24 mouse cellular contexts compared by ENCODE assay signal in the genomic region with DNA sequence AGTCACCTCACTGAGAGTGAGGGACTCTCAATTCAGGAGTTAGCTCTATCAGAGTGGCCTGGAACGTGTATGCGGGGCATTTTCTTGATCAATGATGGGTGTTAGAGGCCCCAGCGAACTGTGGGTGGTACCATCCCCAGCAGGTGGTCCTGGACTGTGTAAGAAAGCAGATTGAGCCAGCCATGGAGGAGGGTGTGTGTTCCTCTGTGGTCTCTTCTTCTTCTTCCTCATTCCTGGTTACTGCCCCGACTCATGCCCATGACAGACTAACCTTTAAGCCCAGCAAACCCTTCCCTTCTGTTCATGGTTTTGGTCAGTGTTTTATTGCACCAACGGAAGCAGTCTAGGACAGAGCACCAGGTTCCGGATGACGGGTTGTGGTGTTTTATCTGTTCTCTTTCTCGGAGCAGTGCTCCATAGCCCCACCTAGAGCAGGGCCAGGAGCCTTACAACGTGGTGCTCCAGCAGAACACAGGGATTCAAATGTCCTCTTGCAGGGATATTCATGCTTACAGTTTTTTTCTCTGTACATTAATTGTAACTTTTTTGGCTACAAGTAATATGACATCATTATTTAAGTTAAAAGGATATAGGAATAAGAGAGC. TPM values are rescaled to one million over a fixed set of nuclear protein-coding genes. Genes with fewer than 3 reads are reported as not detected.
A peak's percentile ranks its signal among the peaks of the same experiment; 100 is the strongest.
DNase-seq lines count a peak whose midpoint lies in the region; ATAC-seq and TF ChIP-seq lines count a peak whose summit lies in the region.
"Had no signal": no experiment of that assay in that cellular context is flagged by ENCODE, and none has a peak within 500 bp of the region (broad histone marks: within the 10 kb centered on the region; RNA-seq: fewer than 3 reads in every experiment).

No protein-coding gene starts in this region.

- H3K27me3 ChIP-seq in midbrain, embryonic 13.5 days: no peaks in the 10 kb centered on the region
- H3K27me3 ChIP-seq in midbrain, embryonic 15.5 days (replicated peaks): no peaks in the 10 kb centered on the region
- H3K27me3 ChIP-seq in hindbrain, embryonic 11.5 days (ENCODE audit: control insufficient read depth, insufficient read depth, low read length): no peaks in the 10 kb centered on the region
- H3K27me3 ChIP-seq: embryonic facial prominence, embryonic 15.5 days; hindbrain, embryonic 12.5 days; limb, embryonic 15.5 days had no signal

- 79% methylated on average over 9 of the region's 9 CpGs for WGBS in midbrain, embryonic 13.5 days
- 82% methylated on average over 9 of the region's 9 CpGs for WGBS in midbrain, embryonic 15.5 days
- WGBS in hindbrain, embryonic 11.5 days: 87% methylated on average over 9 of the region's 9 CpGs

- no peaks in the 10 kb centered on the region for H3K4me1 ChIP-seq in midbrain, embryonic 13.5 days (replicated peaks)
- H3K4me1 ChIP-seq in midbrain, embryonic 15.5 days: no peaks in the 10 kb centered on the region
- H3K4me1 ChIP-seq in hindbrain, embryonic 11.5 days (replicated peaks; ENCODE audit: control insufficient read depth, insufficient read depth, low read length): no peaks in the 10 kb centered on the region
- H3K4me1 ChIP-seq: embryonic facial prominence, embryonic 15.5 days; forebrain, embryonic 10.5 days; hindbrain, embryonic 12.5 days; limb, embryonic 15.5 days had no signal

- DNase-seq in layer of hippocampus, adult 2 months (ENCODE audit: low spot score in 2 of 2): no peak
- DNase-seq in layer of hippocampus, postnatal 14 days (ENCODE audit: low spot score in 2 of 2): no peak
- DNase-seq in brain, adult 2 months (ENCODE audit: low read depth, low spot score): peak; percentile 9
- no peak for DNase-seq in hindbrain, embryonic 11.5 days (ENCODE audit: low spot score)
- no peak for DNase-seq in left cerebral cortex, postnatal 25 days (ENCODE audit: low spot score in 2 of 2)
- DNase-seq: adrenal gland, postnatal 14 days; cerebellum, adult 8-10 months; embryo, embryonic 11 days; gastrocnemius, adult 2 months; heart, adult 18-20 months; kidney, postnatal 14 days; midbrain, embryonic 14.5 days; thymus, adult 18-20 months had no signal

- no peak overlapping the region for H3K4me3 ChIP-seq in layer of hippocampus, adult 2 months
- no peak overlapping the region for H3K4me3 ChIP-seq in midbrain, embryonic 13.5 days (replicated peaks)
- no peak overlapping the region for H3K4me3 ChIP-seq in midbrain, embryonic 15.5 days
- H3K4me3 ChIP-seq in hindbrain, embryonic 11.5 days (ENCODE audit: low read depth, low read length): no peak overlapping the region
- H3K4me3 ChIP-seq: embryonic facial prominence, embryonic 15.5 days; forebrain, embryonic 10.5 days; gastrocnemius, adult 2 months; hindbrain, embryonic 12.5 days; limb, embryonic 15.5 days had no signal

- peak; percentile 37; the same call in 1 of the 2 replicates for ATAC-seq in midbrain, embryonic 13.5 days
- ATAC-seq in midbrain, embryonic 15.5 days (replicated peaks): no peak
- no peak for ATAC-seq in hindbrain, embryonic 11.5 days (ENCODE audit: low FRiP score)
- ATAC-seq: activated CD4-positive, CD25-positive, alpha-beta regulatory T cell, adult 4 months had no signal

- H3K36me3 ChIP-seq in midbrain, embryonic 13.5 days: no peaks in the 10 kb centered on the region
- no peaks in the 10 kb centered on the region; the same call in 1 of the 2 replicates for H3K36me3 ChIP-seq in midbrain, embryonic 15.5 days (replicated peaks)
- no peaks in the 10 kb centered on the region for H3K36me3 ChIP-seq in hindbrain, embryonic 11.5 days (ENCODE audit: control insufficient read depth, insufficient read depth, low read length)
- H3K36me3 ChIP-seq: embryonic facial prominence, embryonic 15.5 days; forebrain, embryonic 10.5 days; hindbrain, embryonic 12.5 days; limb, embryonic 15.5 days had no signal

- no peak overlapping the region for H3K27ac ChIP-seq in layer of hippocampus, adult 2 months
- H3K27ac ChIP-seq in midbrain, embryonic 13.5 days: no peak overlapping the region
- no peak overlapping the region for H3K27ac ChIP-seq in midbrain, embryonic 15.5 days
- H3K27ac ChIP-seq in hindbrain, embryonic 11.5 days (ENCODE audit: low read depth, low read length): no peak overlapping the region
- H3K27ac ChIP-seq: embryonic facial prominence, embryonic 15.5 days; forebrain, embryonic 10.5 days; gastrocnemius, adult 2 months; hindbrain, embryonic 12.5 days; limb, embryonic 15.5 days had no signal

- intact Hi-C loops in left cerebral cortex, postnatal 25 days (cut with DNase I): no loop called here

- H3K4me2 ChIP-seq in midbrain, embryonic 13.5 days (replicated peaks): no peak overlapping the region
- H3K4me2 ChIP-seq in midbrain, embryonic 15.5 days: no peak overlapping the region
- H3K4me2 ChIP-seq in hindbrain, embryonic 11.5 days (replicated peaks; ENCODE audit: low read depth, low read length): no peak overlapping the region
- H3K4me2 ChIP-seq: embryonic facial prominence, embryonic 15.5 days; hindbrain, embryonic 12.5 days; limb, embryonic 15.5 days had no signal

- TF ChIP-seq CTCF in layer of hippocampus, adult 2 months (conservative IDR thresholded peaks at IDR 0.05): peak; percentile 43

- H3K9me3 ChIP-seq in midbrain, embryonic 13.5 days: no peaks in the 10 kb centered on the region
- H3K9me3 ChIP-seq in midbrain, embryonic 15.5 days: peaks cover 2% of the 10 kb centered on the region; the same call in 1 of the 2 replicates
- H3K9me3 ChIP-seq in hindbrain, embryonic 11.5 days (ENCODE audit: control insufficient read depth, low read length): no peaks in the 10 kb centered on the region
- H3K9me3 ChIP-seq: embryonic facial prominence, embryonic 15.5 days; hindbrain, embryonic 12.5 days; limb, embryonic 15.5 days had no signal

- no peak overlapping the region for H3K9ac ChIP-seq in midbrain, embryonic 13.5 days (replicated peaks)
- H3K9ac ChIP-seq in midbrain, embryonic 15.5 days: no peak overlapping the region
- H3K9ac ChIP-seq in hindbrain, embryonic 11.5 days (ENCODE audit: low read depth, low read length): no peak overlapping the region
- H3K9ac ChIP-seq: embryonic facial prominence, embryonic 15.5 days; hindbrain, embryonic 12.5 days; limb, embryonic 15.5 days had no signal

RNA-seq across cellular contexts. Expression of a gene that starts 18.8 kb away (rescaled TPM):
- total RNA-seq in layer of hippocampus, adult 2 months (2021): 10 to 100 TPM; 21.0 to 26.6 TPM
- total RNA-seq in layer of hippocampus, postnatal 14 days (2021): 10 to 100 TPM; 21.3 to 23.0 TPM
- polyA plus RNA-seq in midbrain, embryonic 13.5 days (2015; fragmentation: Nextera tagmentation; extraction: Ambion mirVana): 22.5 and 23.8 TPM in 2 replicates
- polyA plus RNA-seq in midbrain, embryonic 15.5 days (2015; fragmentation: Nextera tagmentation; extraction: Ambion mirVana): 24.9 and 25.0 TPM in 2 replicates
- 16.9 and 17.7 TPM in 2 replicates for polyA plus RNA-seq in hindbrain, embryonic 11.5 days (2014; fragmentation: Nextera tagmentation; extraction: Ambion mirVana)
- total RNA-seq in left cerebral cortex, postnatal 25 days (2021): 10 to 100 TPM; 27.8 to 28.6 TPM

RNA-seq across cellular contexts. Expression of a gene that starts 24.8 kb away (rescaled TPM):
- 10 to 100 TPM; 34.3 to 34.5 TPM for total RNA-seq in layer of hippocampus, adult 2 months (2021)
- 10 to 100 TPM; 37.2 to 37.4 TPM for total RNA-seq in layer of hippocampus, postnatal 14 days (2021)
- 61.6 and 64.8 TPM in 2 replicates for polyA plus RNA-seq in midbrain, embryonic 13.5 days (2015; fragmentation: Nextera tagmentation; extraction: Ambion mirVana)
- polyA plus RNA-seq in midbrain, embryonic 15.5 days (2015; fragmentation: Nextera tagmentation; extraction: Ambion mirVana): 70.9 TPM in 2 replicates
- 53.9 and 56.0 TPM in 2 replicates for polyA plus RNA-seq in hindbrain, embryonic 11.5 days (2014; fragmentation: Nextera tagmentation; extraction: Ambion mirVana)
- total RNA-seq in left cerebral cortex, postnatal 25 days (2021): 10 to 100 TPM; 40.0 to 40.1 TPM

RNA-seq across cellular contexts. Expression of a gene that starts 40.2 kb away (rescaled TPM):
- total RNA-seq in layer of hippocampus, adult 2 months (2021): not detected
- not detected for total RNA-seq in layer of hippocampus, postnatal 14 days (2021)
- polyA plus RNA-seq in midbrain, embryonic 13.5 days (2015; fragmentation: Nextera tagmentation; extraction: Ambion mirVana): not detected in 2 replicates
- not detected in 2 replicates for polyA plus RNA-seq in midbrain, embryonic 15.5 days (2015; fragmentation: Nextera tagmentation; extraction: Ambion mirVana)
- not detected in 2 replicates for polyA plus RNA-seq in hindbrain, embryonic 11.5 days (2014; fragmentation: Nextera tagmentation; extraction: Ambion mirVana)
- total RNA-seq in left cerebral cortex, postnatal 25 days (2021): not detected
- total RNA-seq: adrenal gland, postnatal 14 days; gastrocnemius, adult 2 months; heart, adult 18-20 months; neutrophil, adult 5-6 weeks had no signal
- polyA plus RNA-seq: activated CD4-positive, CD25-positive, alpha-beta regulatory T cell, adult 4 months; embryonic facial prominence, embryonic 15.5 days; forebrain, embryonic 10.5 days; heart, embryonic 16.5 days; hindbrain, embryonic 12.5 days; intestine, embryonic 14.5 days; limb, embryonic 15.5 days; midbrain, embryonic 14.5 days; small intestine, adult 2 months had no signal
